Mouse (Mus musculus) G1E-ER4 (cell line): ENCODE data around the gene Zbtb37. TPM values are rescaled to one million over a fixed set of nuclear protein-coding genes. Genes with fewer than 3 reads are reported as not detected.

Experiments
- GATA1 ChIP-seq: IDR thresholded peaks from one replicate; pipeline ENCODE4 v1.8.0; 2012; ENCODE audit warnings: low read length, inconsistent platforms
- polyA plus RNA-seq: library from polyadenylated mRNA; stranded (reverse); fragments of >175 nt; gene quantifications from 2 replicates; pipeline ENCODE4 v1.2.3, GENCODE M21; 2012

The Zbtb37 gene
- polyA plus RNA-seq, 1 experiment: 0.15 TPM

DNA sequence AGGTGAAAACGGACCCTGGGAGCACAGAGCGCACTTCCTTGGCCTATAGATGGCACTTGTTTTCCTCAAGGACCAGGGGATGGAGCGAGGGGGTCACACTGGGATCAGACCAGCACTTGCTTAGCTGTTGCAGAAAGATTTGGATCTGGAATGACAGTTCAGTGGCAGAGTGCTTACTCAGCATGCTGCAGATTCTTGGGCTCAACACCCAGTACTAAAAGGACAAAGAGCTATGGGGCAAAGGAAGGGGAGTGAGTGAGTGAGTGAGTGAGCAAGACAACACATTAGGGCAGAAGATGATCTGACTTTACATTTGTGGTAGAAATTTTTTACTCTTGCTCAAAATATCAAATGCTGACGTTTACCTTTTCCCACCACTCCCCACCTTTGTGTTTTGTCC, 29.7 kb downstream of the Zbtb37 start:
- no peak for TF ChIP-seq GATA1

DNA sequence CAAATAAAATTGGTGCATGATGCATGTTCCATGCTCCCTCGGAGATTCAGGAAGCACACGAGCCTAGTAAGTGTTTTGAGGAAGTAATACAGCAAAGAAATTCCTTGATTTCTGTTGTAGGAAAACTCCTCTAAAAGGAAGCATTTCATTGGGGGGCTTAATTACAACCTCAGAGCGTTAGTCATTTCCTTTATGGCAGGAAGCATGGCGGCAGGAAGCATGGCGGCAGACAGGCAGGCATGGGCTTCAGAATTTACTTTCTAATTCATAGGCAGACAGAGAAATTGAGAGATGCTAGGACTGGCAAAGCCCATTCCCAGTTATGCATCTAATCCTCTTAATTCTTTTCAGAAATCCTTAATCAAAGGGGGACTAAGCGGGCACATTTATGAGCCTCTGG, 40.8 kb downstream of the Zbtb37 start:
- no peak for TF ChIP-seq GATA1

DNA sequence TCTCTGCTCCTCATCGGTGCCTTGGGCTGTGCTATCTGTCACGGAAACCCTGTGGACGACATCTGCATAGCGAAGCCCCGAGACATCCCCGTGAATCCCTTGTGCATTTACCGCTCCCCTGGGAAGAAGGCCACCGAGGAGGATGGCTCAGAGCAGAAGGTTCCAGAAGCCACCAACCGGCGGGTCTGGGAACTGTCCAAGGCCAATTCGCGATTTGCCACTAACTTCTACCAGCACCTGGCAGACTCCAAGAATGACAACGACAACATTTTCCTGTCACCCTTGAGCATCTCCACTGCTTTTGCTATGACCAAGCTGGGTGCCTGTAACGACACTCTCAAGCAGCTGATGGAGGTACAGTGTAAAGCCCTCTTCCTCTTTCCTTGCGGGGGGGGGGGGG, 45.3 kb downstream of the Zbtb37 start:
- no peak for TF ChIP-seq GATA1

DNA sequence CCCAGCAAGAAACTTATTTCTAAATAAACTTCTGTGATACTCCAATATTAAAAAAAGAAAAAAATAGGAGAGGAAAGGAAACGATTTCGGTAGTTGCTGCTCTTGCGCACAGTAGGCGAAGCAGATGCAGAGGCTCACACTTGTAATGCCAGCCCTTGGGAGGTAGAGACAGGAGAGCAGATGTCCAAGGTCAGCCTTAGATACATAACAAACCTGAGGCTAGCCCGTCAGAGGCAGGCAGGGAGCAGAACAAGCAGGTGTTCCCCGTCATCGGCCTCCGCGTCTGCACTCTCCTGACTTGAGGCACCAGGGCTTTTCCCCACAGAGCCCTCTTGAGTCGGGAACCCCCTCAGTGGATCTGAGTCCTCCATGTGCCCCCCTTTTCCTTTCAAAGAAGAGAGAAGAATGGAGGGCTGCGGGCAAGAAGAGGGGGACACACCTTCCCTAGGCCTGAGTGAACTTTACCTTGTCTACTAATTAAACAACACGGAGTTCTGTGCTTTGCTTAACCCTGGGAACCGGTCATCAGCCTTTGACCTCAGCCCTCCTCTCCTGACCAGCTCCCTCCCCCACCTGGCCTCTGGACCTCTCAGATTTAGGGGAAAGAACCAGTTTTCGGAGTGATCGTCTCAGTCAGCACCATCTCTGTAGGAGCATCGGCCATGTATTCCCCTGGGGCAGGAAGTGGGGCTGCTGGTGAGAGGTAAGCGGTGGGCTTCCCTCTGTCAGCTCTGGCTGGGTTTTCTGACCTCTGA, 47.6 kb downstream of the Zbtb37 start:
- no peak for TF ChIP-seq GATA1

DNA sequence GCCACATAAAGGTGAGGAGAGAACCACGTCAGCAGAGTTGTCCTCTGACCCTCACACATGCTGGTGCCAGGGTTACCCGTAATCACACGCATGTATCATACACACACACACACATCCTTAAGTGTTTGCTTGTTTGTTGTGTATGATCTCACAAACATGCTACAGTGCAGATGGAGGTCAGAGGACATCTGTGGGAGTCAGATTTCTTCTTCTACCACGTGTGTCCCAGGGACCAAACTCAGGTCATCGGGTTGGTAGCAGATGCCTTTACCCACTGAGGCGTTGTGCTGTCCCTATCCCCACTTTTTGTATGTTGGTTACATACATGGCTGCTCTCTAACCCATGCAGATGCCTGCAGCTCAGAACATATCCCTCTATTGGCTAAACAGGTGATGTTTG, 49.2 kb downstream of the Zbtb37 start:
- no peak for TF ChIP-seq GATA1

DNA sequence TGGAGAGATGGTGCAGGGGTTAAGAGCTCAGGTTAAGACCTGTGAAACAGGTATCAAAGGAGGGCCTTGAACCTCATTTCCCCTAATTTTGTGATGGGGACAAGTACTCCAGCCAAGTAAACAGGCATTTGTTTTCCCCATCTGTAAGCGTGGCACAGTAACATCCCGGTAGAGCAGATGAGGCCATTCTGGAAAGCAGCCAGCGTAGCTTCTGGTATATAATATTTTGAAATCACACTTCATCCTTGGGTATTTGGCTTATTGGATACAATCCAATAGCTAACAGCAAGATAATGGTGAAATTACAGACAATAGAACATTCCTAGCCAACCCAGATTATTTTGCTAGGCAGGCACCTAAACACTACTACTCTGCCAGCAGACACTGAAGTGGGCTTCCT, 51.8 kb downstream of the Zbtb37 start:
- no peak for TF ChIP-seq GATA1

DNA sequence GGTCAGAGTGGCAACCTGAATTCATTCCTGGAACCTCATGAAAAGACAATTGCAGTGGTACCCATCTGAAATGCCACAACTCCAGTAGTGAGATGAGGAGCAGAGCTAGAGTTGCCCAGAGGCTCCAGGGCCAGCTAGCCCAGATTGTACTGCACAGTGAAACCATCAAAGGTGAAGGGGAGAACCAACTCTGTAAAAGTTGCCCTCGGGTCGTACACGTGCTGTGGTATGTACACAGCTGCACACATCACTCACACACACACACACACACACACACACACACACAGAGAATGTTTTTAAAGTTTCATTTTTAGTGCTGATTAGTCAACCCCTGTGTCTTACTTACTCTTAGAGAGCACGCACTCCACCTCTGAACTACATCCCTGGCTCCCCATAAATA, 53.3 kb downstream of the Zbtb37 start:
- TF ChIP-seq GATA1: no peak

DNA sequence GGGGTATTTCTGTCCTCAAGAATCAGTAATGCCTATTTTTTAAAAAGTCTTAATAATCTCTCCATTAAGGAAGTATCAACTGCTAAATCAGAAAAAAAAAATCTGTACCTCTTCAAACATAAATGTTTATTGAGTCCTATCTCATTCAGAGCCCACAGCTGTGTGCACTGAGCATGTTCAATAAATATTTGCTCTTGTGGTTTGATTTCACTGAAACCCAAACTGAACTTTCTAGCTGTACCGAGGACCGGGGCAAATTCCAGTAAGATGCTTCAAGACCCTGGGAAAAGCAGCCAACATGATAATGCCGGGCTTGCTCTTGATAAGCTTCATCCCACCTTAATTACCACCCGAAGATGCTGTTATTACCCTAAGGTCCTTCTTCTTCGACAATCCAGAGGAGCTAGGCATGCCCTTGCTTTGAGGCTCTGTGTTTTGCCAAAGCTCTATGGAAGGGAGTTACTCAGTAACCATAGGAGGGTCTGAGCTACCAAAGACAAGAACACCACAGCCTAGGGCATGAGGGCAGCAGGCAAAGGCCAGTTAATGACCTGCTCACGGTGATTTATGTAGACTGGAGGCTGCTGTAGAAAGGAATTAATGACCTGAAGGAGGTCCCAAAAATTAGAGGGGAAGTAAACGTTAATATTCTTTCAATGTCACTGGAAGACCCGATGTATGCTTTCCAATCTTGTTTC, 54.0 kb downstream of the Zbtb37 start:
- no peak for TF ChIP-seq GATA1

DNA sequence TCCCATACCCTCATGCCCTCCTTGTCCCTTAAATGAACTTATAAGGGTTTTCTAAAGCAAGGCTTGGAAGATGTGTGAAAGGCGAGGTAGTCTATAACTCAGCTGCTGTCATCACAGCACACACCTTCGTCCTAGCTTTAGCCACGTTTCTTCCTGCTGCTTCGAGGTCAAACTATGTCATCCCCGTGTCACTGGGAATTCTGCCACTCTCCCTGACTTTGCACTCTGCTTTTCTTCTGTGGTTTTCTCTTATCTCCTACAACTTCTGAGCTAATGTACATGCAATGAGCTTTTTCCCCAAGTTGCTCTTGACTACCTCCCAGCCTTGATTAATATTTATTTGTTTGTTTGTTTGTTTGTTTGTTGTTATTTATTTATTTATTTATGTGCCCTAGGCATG, 54.6 kb downstream of the Zbtb37 start:
- TF ChIP-seq GATA1: no peak

DNA sequence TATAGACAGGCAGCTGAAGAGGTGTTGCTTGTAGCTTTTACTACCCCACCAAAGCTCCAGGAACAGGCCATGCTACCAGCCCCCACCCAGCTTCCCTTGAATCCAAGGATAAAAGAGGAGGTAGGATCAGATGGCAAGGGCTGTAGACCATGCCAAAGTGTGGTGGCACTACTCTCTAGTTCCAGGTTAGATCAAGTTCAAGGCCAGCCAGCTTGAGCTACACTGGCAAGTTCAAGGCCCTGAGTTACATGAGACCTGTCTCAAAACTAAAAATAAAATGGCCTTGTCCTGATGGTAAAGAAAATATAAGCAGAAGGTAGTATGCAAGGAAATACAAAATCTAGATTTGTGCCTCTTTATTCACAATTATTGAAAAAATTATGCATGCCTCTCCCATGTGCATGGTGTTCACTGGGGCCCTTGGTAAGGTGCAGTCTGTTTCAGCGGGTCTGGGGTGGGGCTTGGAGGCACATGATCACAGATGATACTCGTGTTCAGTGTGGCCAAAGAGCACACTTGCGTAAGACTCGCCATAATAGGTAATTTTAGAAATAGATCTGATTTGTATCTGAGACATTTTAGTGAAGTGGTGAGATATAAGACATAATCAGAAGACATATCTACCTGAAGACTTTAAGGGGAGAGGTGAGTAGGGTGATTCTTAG, 56.4 kb downstream of the Zbtb37 start, which contains the start of gene Serpinc1:
Gene Serpinc1, plus strand, starts transcription at position 515 of the 665 bp plus-strand sequence.
- no peak for TF ChIP-seq GATA1

DNA sequence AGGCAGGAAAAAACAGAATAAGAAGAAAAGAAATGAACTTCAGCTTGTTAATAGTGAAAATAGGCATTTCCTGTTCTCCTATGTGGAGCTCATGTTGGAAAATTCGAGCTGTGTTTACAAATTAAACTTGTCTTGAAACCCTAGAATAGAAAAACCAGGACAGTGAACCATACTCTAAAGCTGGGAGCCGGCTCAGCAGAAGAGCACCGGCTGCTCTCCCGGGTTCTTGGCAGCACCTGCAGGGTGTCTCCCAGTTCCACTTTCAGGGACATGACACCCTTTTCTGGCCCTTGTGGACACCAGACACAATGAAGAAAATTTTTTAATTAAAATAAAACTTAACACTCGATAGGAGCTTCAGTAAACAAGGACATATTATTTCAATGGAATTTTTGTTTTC, 66.0 kb downstream of the Zbtb37 start:
- no peak for TF ChIP-seq GATA1

DNA sequence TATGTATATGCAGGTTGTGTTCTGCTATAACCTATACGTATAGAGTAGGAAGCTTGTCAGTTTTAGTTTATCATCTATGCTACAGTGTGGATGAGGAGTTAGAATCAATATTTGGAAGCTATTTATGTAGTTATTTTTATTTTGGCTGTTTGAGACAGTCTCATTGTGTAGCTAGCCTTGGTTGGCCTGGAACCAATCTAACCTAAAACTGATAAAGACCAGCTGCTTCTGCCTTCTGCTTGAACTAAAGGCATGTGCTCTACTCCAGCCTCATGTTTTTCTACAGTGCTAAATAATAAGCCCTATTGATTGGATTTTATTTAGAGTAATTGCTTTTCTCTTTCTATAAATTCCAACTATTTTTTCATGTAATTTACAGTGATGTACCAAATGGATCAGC, 67.4 kb downstream of the Zbtb37 start:
- no peak for TF ChIP-seq GATA1

DNA sequence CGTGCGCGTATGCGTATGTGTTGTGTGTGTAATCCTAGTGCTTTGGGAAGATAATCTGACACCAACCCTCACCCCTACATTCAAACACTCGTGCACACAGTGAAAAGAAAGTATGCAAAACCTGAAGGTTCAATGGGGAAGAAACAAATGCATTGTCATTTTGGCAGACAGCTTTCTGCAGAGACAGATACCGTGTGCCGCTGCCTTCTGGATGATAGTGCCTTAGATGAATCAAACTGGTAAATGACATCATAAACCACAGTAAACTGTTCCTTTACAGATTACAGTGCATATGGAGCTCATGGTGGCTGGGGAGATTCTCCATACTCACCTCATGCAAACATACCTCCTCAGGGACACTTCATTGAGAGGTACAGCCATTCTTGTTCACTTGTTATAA, 71.5 kb downstream of the Zbtb37 start:
- TF ChIP-seq GATA1: peak; percentile 73

Other genes with a start within 250 kb of the Zbtb37 start
- gene Rabgap1l, start 241.6 kb downstream of the Zbtb37 start, polyA plus RNA-seq: 17.1 and 17.9 TPM in 2 replicates
- gene Rc3h1, start 128.4 kb downstream of the Zbtb37 start, polyA plus RNA-seq: 1.1 and 1.2 TPM in 2 replicates
- 0.09 TPM in 1 of 2 replicates, not detected in the other for gene Serpinc1, start 56.3 kb downstream of the Zbtb37 start, polyA plus RNA-seq
- gene Dars2, start 35.8 kb upstream of the Zbtb37 start, polyA plus RNA-seq: 4.0 and 5.3 TPM in 2 replicates
- gene Cenpl, start 35.9 kb upstream of the Zbtb37 start, polyA plus RNA-seq: 7.6 and 9.6 TPM in 2 replicates
- gene Klhl20, start 96.7 kb upstream of the Zbtb37 start, polyA plus RNA-seq: 1.3 and 2.0 TPM in 2 replicates
- gene Ankrd45, start 107.8 kb upstream of the Zbtb37 start, polyA plus RNA-seq: not detected in 2 replicates
- gene Tex50, start 124.5 kb upstream of the Zbtb37 start, polyA plus RNA-seq: not detected in 2 replicates
- 58.8 and 105 TPM in 2 replicates for gene Prdx6, start 216.4 kb upstream of the Zbtb37 start, polyA plus RNA-seq